ENCODE assay signal across 22 mouse cellular contexts in genomic region chr17:77596453-77596852, GRCm38 (mm10).
"Had no signal": no experiment of that assay in that cellular context is flagged by ENCODE, and none has a peak within 500 bp of the region (broad histone marks: within the 10 kb centered on the region; RNA-seq: fewer than 3 reads in every experiment).

No protein-coding gene starts in this region.

- H3K9me3 ChIP-seq: lung, embryonic 15.5 days; midbrain, embryonic 10.5 days; midbrain, embryonic 13.5 days; neural tube, embryonic 13.5 days; stomach, embryonic 15.5 days had no signal

- H3K4me3 ChIP-seq: layer of hippocampus, adult 2 months; left cerebral cortex, adult 2 months; lung, embryonic 15.5 days; megakaryocyte, embryonic 14.5 days; midbrain, embryonic 10.5 days; midbrain, embryonic 13.5 days; myocyte; neural tube, embryonic 13.5 days; stomach, embryonic 15.5 days had no signal

- H3K4me1 ChIP-seq: lung, embryonic 15.5 days; megakaryocyte, embryonic 14.5 days; midbrain, embryonic 13.5 days; neural tube, embryonic 13.5 days; stomach, embryonic 15.5 days had no signal

- DNase-seq: kidney, postnatal 25 days; layer of hippocampus, postnatal 36 days; lung, adult 18-20 months; lung, postnatal 10 days; lung, postnatal 36 days; retina, postnatal 1 day; right cerebral cortex, postnatal 25 days; spleen, adult 18-20 months; thymus, postnatal 25 days had no signal

- H3K27me3 ChIP-seq: lung, embryonic 15.5 days; megakaryocyte, embryonic 14.5 days; midbrain, embryonic 13.5 days; neural tube, embryonic 13.5 days; stomach, embryonic 15.5 days had no signal

- H3K4me2 ChIP-seq: liver, embryonic 11.5 days; lung, embryonic 15.5 days; midbrain, embryonic 13.5 days; neural tube, embryonic 13.5 days; stomach, embryonic 15.5 days had no signal

- H3K27ac ChIP-seq: kidney, postnatal 0 days; layer of hippocampus, adult 2 months; left cerebral cortex, adult 2 months; liver, embryonic 14.5 days; lung, embryonic 15.5 days; midbrain, embryonic 10.5 days; midbrain, embryonic 13.5 days; neural tube, embryonic 13.5 days; stomach, embryonic 15.5 days had no signal

- H3K9ac ChIP-seq: liver, embryonic 14.5 days; lung, embryonic 15.5 days; midbrain, embryonic 13.5 days; neural tube, embryonic 13.5 days; stomach, embryonic 15.5 days had no signal

- ATAC-seq: midbrain, embryonic 13.5 days; midbrain, embryonic 16.5 days had no signal

- H3K36me3 ChIP-seq: lung, embryonic 15.5 days; midbrain, embryonic 10.5 days; midbrain, embryonic 13.5 days; neural tube, embryonic 13.5 days; stomach, embryonic 15.5 days had no signal
